Mouse (Mus musculus) C2C12 (cell line): ENCODE data around the gene Tmem234. TPM values are rescaled to one million over a fixed set of nuclear protein-coding genes. Genes with fewer than 3 reads are reported as not detected.

Experiments used
- H3K27me3 ChIP-seq: one replicate; pipeline ENCODE4 v1.6.1; 2011; ENCODE audit not compliant: control insufficient read depth, insufficient read depth, insufficient read length
- H3K36me3 ChIP-seq: one replicate; pipeline ENCODE4 v1.6.1; 2011; ENCODE audit not compliant: control insufficient read depth, insufficient read depth
- H3K4me3 ChIP-seq: one replicate; pipeline ENCODE4 v1.5.1; 2011; ENCODE audit warnings: mild to moderate bottlenecking, control low read depth; ENCODE audit not compliant: poor library complexity, insufficient read depth, severe bottlenecking
- H3K79me2 ChIP-seq: one replicate; pipeline ENCODE4 v1.6.1; 2011; ENCODE audit not compliant: control insufficient read depth, insufficient read depth
- H3K79me3 ChIP-seq: one replicate; pipeline ENCODE4 v1.6.1; 2011; ENCODE audit warnings: low read depth, control low read depth
- H3ac ChIP-seq: one replicate; pipeline ENCODE3; 2011; ENCODE audit warnings: low read depth; ENCODE audit not compliant: control insufficient read depth, insufficient read length
- CEBPB ChIP-seq: IDR thresholded peaks from one replicate; pipeline ENCODE4 v1.6.1; 2011; ENCODE audit warnings: low read depth, mild to moderate bottlenecking, control low read depth, moderate library complexity
- CTCF ChIP-seq: IDR thresholded peaks from one replicate; pipeline ENCODE4 v1.5.1; 2011; ENCODE audit not compliant: control insufficient read depth, insufficient read depth, insufficient read length
- FOSL1 ChIP-seq: IDR thresholded peaks from one replicate; pipeline ENCODE4 v1.8.0; 2011; ENCODE audit warnings: mild to moderate bottlenecking, low read length; ENCODE audit not compliant: poor library complexity, insufficient read depth, severe bottlenecking
- MAX ChIP-seq: IDR thresholded peaks from one replicate; pipeline ENCODE4 v1.6.1; 2011; ENCODE audit warnings: mild to moderate bottlenecking, control low read depth
- MYOD1 ChIP-seq: IDR thresholded peaks from one replicate; pipeline ENCODE4 v1.6.1; 2011; ENCODE audit warnings: low read depth; ENCODE audit not compliant: control insufficient read depth, insufficient read length
- MYOG ChIP-seq: IDR thresholded peaks from one replicate; pipeline ENCODE4 v1.6.1; 2011; ENCODE audit not compliant: control insufficient read depth, insufficient read length; ENCODE audit errors: extremely low read depth
- USF1 ChIP-seq: IDR thresholded peaks from one replicate; pipeline ENCODE4 v1.6.1; 2011; ENCODE audit warnings: low read depth, mild to moderate bottlenecking, control low read depth, moderate library complexity
- polyA plus RNA-seq: library from polyadenylated mRNA; unstranded; fragments of >200 nt; fragmentation: generic; extraction: Trizol; gene quantifications from one replicate; pipeline ENCODE4 v1.2.1, GENCODE M21; 2012; ENCODE audit warnings: missing spikeins

Tmem234 gene
- polyA plus RNA-seq, 1 experiment, result 218 TPM

- TF ChIP-seq CEBPB (no peak), MAX (no peak), USF1 (peak; percentile 33), CTCF (no peak)
- peak within 1 kb of the TSS; percentile 53 for H3K4me3 ChIP-seq
- H3K36me3 ChIP-seq, result peaks cover 48% of the 10 kb centered on the region
- H3K79me3 ChIP-seq, result peaks cover 28% of the 10 kb centered on the region
- H3K79me2 ChIP-seq, result peaks cover 45% of the 10 kb centered on the region
- peak within 1 kb of the TSS; percentile 88 for H3ac ChIP-seq
- no peaks in the 10 kb centered on the region for H3K27me3 ChIP-seq
These were observed 40.4 kb downstream of the Tmem234 start, which contains the start of gene Txlna for GRCm38 (mm10) chr4:129640638-129641467. Gene Txlna, minus strand, starts transcription at chr4:129641065.

- peaks cover 48% of the 10 kb centered on the region for H3K36me3 ChIP-seq
- peak overlapping the region; percentile 32 for H3ac ChIP-seq
- no peak for TF ChIP-seq MYOG
- TF ChIP-seq CTCF, result no peak
- TF ChIP-seq FOSL1, result no peak
- no peak for TF ChIP-seq MAX
- TF ChIP-seq CEBPB, result no peak
- TF ChIP-seq USF1, result no peak
- peak; percentile 9 for TF ChIP-seq MYOD1
- peaks cover 25% of the 10 kb centered on the region for H3K79me3 ChIP-seq
- no peaks in the 10 kb centered on the region for H3K27me3 ChIP-seq
- peaks cover 36% of the 10 kb centered on the region for H3K79me2 ChIP-seq
- H3K4me3 ChIP-seq, result no peak overlapping the region
These were observed 41.3 kb downstream of the Tmem234 start for GRCm38 (mm10) chr4:129641756-129642155.

GRCm38 (mm10) chr4:129645204-129645603 lies 44.7 kb downstream of the Tmem234 start:
- Histone ChIP-seq H3ac (no peak overlapping the region), H3K27me3 (no peaks in the 10 kb centered on the region), H3K79me2 (peaks cover 4% of the 10 kb centered on the region), H3K79me3 (peaks cover 2% of the 10 kb centered on the region), H3K36me3 (peaks cover 51% of the 10 kb centered on the region), H3K4me3 (no peak overlapping the region)
- TF ChIP-seq CEBPB, result no peak
- no peak for TF ChIP-seq FOSL1
- TF ChIP-seq MAX, result no peak
- no peak for TF ChIP-seq CTCF
- no peak for TF ChIP-seq USF1
- TF ChIP-seq MYOG, result no peak
- TF ChIP-seq MYOD1, result no peak

DNA sequence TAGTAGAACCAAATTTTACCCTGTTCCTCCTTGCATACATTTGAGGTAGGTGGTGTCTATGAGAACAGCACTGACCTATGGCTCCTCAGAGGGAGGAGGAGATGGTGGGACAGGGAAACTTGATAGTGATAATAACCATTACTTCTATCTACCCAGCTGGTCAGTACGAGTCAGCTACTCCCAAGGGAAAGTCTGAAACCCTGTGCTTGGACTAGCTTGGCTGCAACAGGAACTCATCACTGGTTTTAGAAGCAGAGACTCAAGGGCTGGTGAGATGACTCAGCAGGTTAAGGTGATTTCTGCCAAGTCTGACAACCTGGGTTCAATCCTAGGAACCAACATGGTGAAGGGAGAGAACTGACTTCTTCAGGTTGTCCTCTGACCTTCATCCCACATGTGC lies 48.2 kb downstream of the Tmem234 start:
- no peak overlapping the region for H3K4me3 ChIP-seq
- no peak overlapping the region for H3ac ChIP-seq
- H3K27me3 ChIP-seq, result no peaks in the 10 kb centered on the region
- no peak for TF ChIP-seq USF1
- no peak for TF ChIP-seq FOSL1
- TF ChIP-seq CTCF, result no peak
- TF ChIP-seq CEBPB, result no peak
- no peak for TF ChIP-seq MYOD1
- TF ChIP-seq MYOG, result no peak
- no peak for TF ChIP-seq MAX
- H3K36me3 ChIP-seq, result peaks cover 85% of the 10 kb centered on the region
- no peaks in the 10 kb centered on the region for H3K79me3 ChIP-seq
- H3K79me2 ChIP-seq, result no peaks in the 10 kb centered on the region

GRCm38 (mm10) chr4:129650359-129650758 lies 49.9 kb downstream of the Tmem234 start:
- Histone ChIP-seq H3K36me3 (peaks cover 94% of the 10 kb centered on the region), H3K27me3 (no peaks in the 10 kb centered on the region), H3K79me3 (no peaks in the 10 kb centered on the region), H3ac (no peak overlapping the region), H3K79me2 (no peaks in the 10 kb centered on the region), H3K4me3 (no peak overlapping the region)
- no peak for TF ChIP-seq CEBPB
- TF ChIP-seq USF1, result no peak
- no peak for TF ChIP-seq MYOG
- no peak for TF ChIP-seq CTCF
- TF ChIP-seq MAX, result no peak
- no peak for TF ChIP-seq FOSL1
- TF ChIP-seq MYOD1, result no peak

DNA sequence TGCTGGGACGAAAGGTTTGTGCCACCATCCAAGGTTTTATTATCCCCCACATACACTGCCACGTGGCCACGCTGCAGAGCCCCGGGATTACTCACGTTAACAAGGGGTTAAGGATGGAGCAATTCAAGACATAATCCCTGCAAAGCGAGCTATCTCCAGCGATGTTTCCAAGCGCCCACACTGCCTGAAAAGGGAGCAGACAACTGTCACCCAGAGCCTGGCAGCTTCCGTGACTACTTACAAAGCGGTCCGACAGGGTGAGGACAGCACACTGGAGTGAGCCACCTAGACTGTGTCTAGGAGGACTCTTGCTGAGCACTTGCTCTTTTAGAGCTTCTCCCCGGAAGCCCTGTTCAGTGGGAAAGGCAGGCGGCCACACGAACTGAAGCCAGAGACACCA lies 54.3 kb downstream of the Tmem234 start:
- Histone ChIP-seq H3ac (no peak overlapping the region), H3K4me3 (no peak overlapping the region), H3K79me2 (no peaks in the 10 kb centered on the region), H3K79me3 (no peaks in the 10 kb centered on the region), H3K36me3 (peaks cover 96% of the 10 kb centered on the region), H3K27me3 (no peaks in the 10 kb centered on the region)
- TF ChIP-seq MYOG (no peak), MAX (no peak), FOSL1 (no peak), MYOD1 (no peak), CEBPB (no peak), USF1 (no peak), CTCF (no peak)
